Mouse (Mus musculus) limb, embryonic 15.5 days (tissue): ENCODE measurements around the gene Numb. TPM values are rescaled to one million over a fixed set of nuclear protein-coding genes. Genes with fewer than 3 reads are reported as not detected.
A peak's percentile ranks its signal among the peaks of the same experiment; 100 is the strongest.

Source experiments
- ATAC-seq: fragments of 200-750 bp; cut with Nextera tagmentation; 2 replicates; pipeline ENCODE4 v1.8.0; 2017; ENCODE audit warnings: low read depth, moderate TSS enrichment; ENCODE audit not compliant: insufficient number of reproducible peaks, low FRiP score, low TSS enrichment
- H3K27ac ChIP-seq: fragments of 300-500 bp; sonication (generic); 2 replicates; pipeline ENCODE4 v1.5.1; 2015; ENCODE audit warnings: moderate library complexity, mild to moderate bottlenecking, inconsistent platforms
- H3K27me3 ChIP-seq: fragments of 300-500 bp; sonication (generic); 2 replicates; pipeline ENCODE4 v1.6.1; 2015; ENCODE audit warnings: inconsistent platforms
- H3K36me3 ChIP-seq: fragments of 300-500 bp; sonication (generic); 2 replicates; pipeline ENCODE4 v1.6.1; 2015; ENCODE audit warnings: inconsistent platforms
- H3K4me1 ChIP-seq: fragments of 300-500 bp; sonication (generic); 2 replicates; pipeline ENCODE4 v1.6.1; 2015; ENCODE audit warnings: inconsistent platforms
- H3K4me2 ChIP-seq: fragments of 300-500 bp; sonication (generic); 2 replicates; pipeline ENCODE4 v1.6.1; 2015; ENCODE audit warnings: mild to moderate bottlenecking, inconsistent platforms
- H3K4me3 ChIP-seq: fragments of 300-500 bp; sonication (generic); 2 replicates; pipeline ENCODE4 v1.5.1; 2015; ENCODE audit warnings: mild to moderate bottlenecking, inconsistent platforms
- H3K9ac ChIP-seq: fragments of 300-500 bp; sonication (generic); 2 replicates; pipeline ENCODE4 v1.6.1; 2015; ENCODE audit warnings: inconsistent platforms
- H3K9me3 ChIP-seq: fragments of 300-500 bp; sonication (generic); 2 replicates; pipeline ENCODE4 v1.6.1; 2016; ENCODE audit warnings: inconsistent platforms
- WGBS: fragments of 180-500 bp; shearing (Covaris S2); methylation state at CpG from one replicate; pipeline ENCODE4 v1.1.7; 2015; 5-methylcytosine and 5-hydroxymethylcytosine counted together
- polyA plus RNA-seq: library from polyadenylated mRNA; unstranded; fragments of >200 nt; fragmentation: Nextera tagmentation; extraction: Ambion mirVana; gene quantifications from 2 replicates; pipeline ENCODE4 v1.2.1, GENCODE M21; 2015

Gene Numb
- polyA plus RNA-seq, result 36.6 and 37.5 TPM in 2 replicates

- Histone ChIP-seq H3K27me3 (no peaks in the 10 kb centered on the region), H3K9ac (peak within 1 kb of the TSS; percentile 80), H3K4me2 (peak within 1 kb of the TSS; percentile 84), H3K36me3 (no peaks in the 10 kb centered on the region), H3K4me3 (peak within 1 kb of the TSS; percentile 95), H3K9me3 (no peaks in the 10 kb centered on the region), H3K27ac (peak within 1 kb of the TSS; percentile 90), H3K4me1 (peaks cover 15% of the 10 kb centered on the region; the same call in 1 of the 2 replicates)
- under 1% methylated on average over 60 of the region's 63 CpGs for WGBS
- peak; percentile 100 for ATAC-seq
These were observed at the start of gene Numb for GRCm38 (mm10) chr12:83921535-83922381. Numb (minus strand) TSS chr12:83921934.

GRCm38 (mm10) chr12:83965235-83965634 is 43.5 kb upstream of the Numb start:
- Histone ChIP-seq H3K9me3 (no peaks in the 10 kb centered on the region), H3K27ac (no peak overlapping the region), H3K27me3 (no peaks in the 10 kb centered on the region), H3K4me2 (no peak overlapping the region), H3K9ac (no peak overlapping the region), H3K36me3 (no peaks in the 10 kb centered on the region), H3K4me3 (no peak overlapping the region), H3K4me1 (no peaks in the 10 kb centered on the region)
- WGBS, result 81% methylated on average over 6 of the region's 7 CpGs
- no peak for ATAC-seq

- WGBS, result 85% methylated on average over 9 of the region's 9 CpGs
These were observed 36.5 kb upstream of the Numb start for GRCm38 (mm10) chr12:83958278-83958677.

GRCm38 (mm10) chr12:83951711-83952575 is 30.2 kb upstream of the Numb start:
- peaks cover 26% of the 10 kb centered on the region for H3K4me1 ChIP-seq
- H3K27me3 ChIP-seq, result no peaks in the 10 kb centered on the region
- H3K9ac ChIP-seq, result peak overlapping the region; percentile 76; the same call in 1 of the 2 replicates
- no peak for ATAC-seq
- WGBS, result 66% methylated on average over 32 of the region's 32 CpGs
- no peaks in the 10 kb centered on the region for H3K9me3 ChIP-seq
- H3K27ac ChIP-seq, result no peak overlapping the region
- H3K4me2 ChIP-seq, result peak overlapping the region; percentile 92
- H3K4me3 ChIP-seq, result peak overlapping the region; percentile 92
- H3K36me3 ChIP-seq, result peaks cover 6% of the 10 kb centered on the region

More at GRCm38 (mm10) chr12:83958278-83958677, 36.5 kb upstream of the Numb start:
- Histone ChIP-seq H3K9ac (no peak overlapping the region), H3K4me3 (no peak overlapping the region), H3K27ac (no peak overlapping the region), H3K4me2 (no peak overlapping the region), H3K27me3 (no peaks in the 10 kb centered on the region), H3K9me3 (no peaks in the 10 kb centered on the region), H3K36me3 (no peaks in the 10 kb centered on the region), H3K4me1 (peaks cover 3% of the 10 kb centered on the region; the same call in 1 of the 2 replicates)
- ATAC-seq, result no peak

- peak; percentile 56; the same call in 1 of the 2 replicates for ATAC-seq
- H3K36me3 ChIP-seq, result peaks cover 6% of the 10 kb centered on the region
- peaks cover 26% of the 10 kb centered on the region for H3K4me1 ChIP-seq
- peak overlapping the region; percentile 87 for H3K27ac ChIP-seq
- H3K9me3 ChIP-seq, result no peaks in the 10 kb centered on the region
- H3K4me2 ChIP-seq, result peak overlapping the region; percentile 92
- under 1% methylated on average over 108 of the region's 116 CpGs for WGBS
- peak overlapping the region; percentile 92 for H3K4me3 ChIP-seq
- H3K27me3 ChIP-seq, result no peaks in the 10 kb centered on the region
- H3K9ac ChIP-seq, result peak overlapping the region; percentile 76
These were observed 29.3 kb upstream of the Numb start for GRCm38 (mm10) chr12:83950840-83951701.

- no peaks in the 10 kb centered on the region for H3K27me3 ChIP-seq
- ATAC-seq, result peak; percentile 90
- peaks cover 6% of the 10 kb centered on the region for H3K36me3 ChIP-seq
- peak within 1 kb of the TSS; percentile 76 for H3K9ac ChIP-seq
- WGBS, result under 1% methylated on average over 36 of the region's 37 CpGs
- peak within 1 kb of the TSS; percentile 92 for H3K4me2 ChIP-seq
- peak within 1 kb of the TSS; percentile 92 for H3K4me3 ChIP-seq
- no peaks in the 10 kb centered on the region for H3K9me3 ChIP-seq
- peaks cover 26% of the 10 kb centered on the region for H3K4me1 ChIP-seq
- peak within 1 kb of the TSS; percentile 87 for H3K27ac ChIP-seq
These were observed 28.7 kb upstream of the Numb start, which contains the start of gene Riox1 for GRCm38 (mm10) chr12:83950493-83950839. Riox1 (plus strand) TSS chr12:83950608.

GRCm38 (mm10) chr12:83949776-83950492 is 28.2 kb upstream of the Numb start:
- H3K36me3 ChIP-seq, result peaks cover 6% of the 10 kb centered on the region
- peak overlapping the region; percentile 92 for H3K4me2 ChIP-seq
- ATAC-seq, result no peak
- peak overlapping the region; percentile 87; the same call in 1 of the 2 replicates for H3K27ac ChIP-seq
- no peaks in the 10 kb centered on the region for H3K27me3 ChIP-seq
- peak overlapping the region; percentile 92 for H3K4me3 ChIP-seq
- H3K9ac ChIP-seq, result peak overlapping the region; percentile 76; the same call in 1 of the 2 replicates
- 26% methylated on average over 11 of the region's 11 CpGs for WGBS
- no peaks in the 10 kb centered on the region for H3K9me3 ChIP-seq
- peaks cover 26% of the 10 kb centered on the region for H3K4me1 ChIP-seq

GRCm38 (mm10) chr12:83949043-83949442 is 27.3 kb upstream of the Numb start:
- Histone ChIP-seq H3K9me3 (no peaks in the 10 kb centered on the region), H3K4me1 (peaks cover 26% of the 10 kb centered on the region), H3K36me3 (peaks cover 6% of the 10 kb centered on the region), H3K27me3 (no peaks in the 10 kb centered on the region), H3K9ac (no peak overlapping the region), H3K27ac (no peak overlapping the region), H3K4me3 (no peak overlapping the region), H3K4me2 (no peak overlapping the region)
- no peak for ATAC-seq
- 78% methylated on average over 4 of the region's 4 CpGs for WGBS

GRCm38 (mm10) chr12:83947260-83947811 is 25.6 kb upstream of the Numb start:
- WGBS, result 79% methylated on average over 8 of the region's 8 CpGs
- no peak for ATAC-seq
- Histone ChIP-seq H3K27ac (no peak overlapping the region), H3K9me3 (no peaks in the 10 kb centered on the region), H3K4me3 (no peak overlapping the region), H3K36me3 (peaks cover 2% of the 10 kb centered on the region), H3K4me2 (no peak overlapping the region), H3K9ac (no peak overlapping the region), H3K27me3 (no peaks in the 10 kb centered on the region), H3K4me1 (peaks cover 17% of the 10 kb centered on the region)

- Histone ChIP-seq H3K9me3 (no peaks in the 10 kb centered on the region), H3K27me3 (no peaks in the 10 kb centered on the region), H3K4me1 (no peaks in the 10 kb centered on the region), H3K4me2 (no peak overlapping the region), H3K9ac (no peak overlapping the region), H3K36me3 (no peaks in the 10 kb centered on the region), H3K27ac (no peak overlapping the region), H3K4me3 (no peak overlapping the region)
- ATAC-seq, result no peak
- WGBS, result 71% methylated on average over 3 of the region's 3 CpGs
These were observed 20.2 kb upstream of the Numb start for GRCm38 (mm10) chr12:83941938-83942337.
